Mouse (Mus musculus) granulocyte monocyte progenitor cell, adult 5-6 weeks (primary cell): ENCODE measurements around the gene Abhd4. TPM values are rescaled to one million over a fixed set of nuclear protein-coding genes. Genes with fewer than 3 reads are reported as not detected.

ENCODE experiments used
- ATAC-seq: replicated peaks from 2 replicates; pipeline ENCODE4 v1.8.0; 2016; ENCODE audit warnings: mild to moderate bottlenecking, moderate TSS enrichment, inconsistent platforms; ENCODE audit not compliant: poor library complexity, severe bottlenecking
- total RNA-seq, 2 experiments: library from RNA; stranded (forward) in 1 of 2; stranded (reverse) in 1 of 2; fragments of 200-712, 200-1000 nt in 1 of 2; fragments of >200 nt in 1 of 2; fragmentation: Nextera tagmentation in 1 of 2; gene quantifications; 2 replicates each; pipeline ENCODE4 v1.2.3; 2014 to 2017

Abhd4 gene
- 39.9 and 41.9 TPM in 2 replicates for total RNA-seq (2014; fragmentation: Nextera tagmentation)
- 24.3 and 24.9 TPM in 2 replicates for total RNA-seq (2017)

DNA sequence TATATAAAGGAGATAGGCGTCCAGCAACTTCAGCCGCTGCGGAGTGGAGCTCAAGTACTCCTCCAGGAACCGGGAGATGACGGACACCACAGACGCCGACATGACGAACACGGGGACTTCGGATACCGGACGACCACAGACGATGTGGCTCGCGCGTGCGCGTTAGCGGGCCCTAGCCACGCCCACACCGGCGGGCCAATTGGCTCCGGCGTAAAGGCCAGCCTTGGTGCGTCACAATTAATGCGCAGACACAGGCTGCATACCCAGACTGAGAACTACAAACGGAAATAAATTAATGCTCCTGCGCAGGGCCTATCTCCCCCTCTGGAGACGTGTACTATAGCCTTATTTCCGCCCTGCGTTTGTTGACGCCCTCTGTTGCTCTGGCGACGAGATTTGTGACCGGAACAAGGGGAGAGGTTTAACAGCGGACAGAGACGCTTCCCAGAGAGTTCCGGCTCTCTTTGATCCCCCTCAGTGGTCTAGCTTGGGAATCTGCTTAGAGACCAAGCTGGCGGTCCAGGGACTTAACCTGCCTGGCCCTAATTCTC lies at the start of gene Abhd4, which contains the start of gene Dad1:
Gene Abhd4 (plus strand): TSS at position 448 of the 551 bp plus-strand sequence.
Gene Dad1 (minus strand): TSS at position 364 of the 551 bp plus-strand sequence.
- ATAC-seq: peak; percentile 94

DNA sequence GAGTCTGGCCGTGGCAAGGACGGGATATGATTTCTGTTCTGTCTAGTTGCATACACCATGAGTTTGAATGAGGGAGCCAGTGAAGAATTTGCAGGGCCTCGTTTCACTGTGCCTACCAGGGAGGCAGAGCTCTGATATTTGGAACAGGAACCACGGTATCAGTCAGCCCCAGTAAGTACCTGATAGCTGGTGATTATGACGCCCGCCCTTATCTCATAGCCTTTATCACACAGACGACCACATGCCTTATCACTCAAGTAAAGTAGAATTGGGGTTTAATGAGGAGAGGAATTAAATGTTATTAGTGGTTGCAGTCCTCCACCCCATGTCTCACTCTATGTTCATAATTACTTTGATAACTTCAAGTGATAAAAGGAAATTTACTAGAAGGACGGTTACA lies 49.7 kb upstream of the Abhd4 start:
- no peak for ATAC-seq

DNA sequence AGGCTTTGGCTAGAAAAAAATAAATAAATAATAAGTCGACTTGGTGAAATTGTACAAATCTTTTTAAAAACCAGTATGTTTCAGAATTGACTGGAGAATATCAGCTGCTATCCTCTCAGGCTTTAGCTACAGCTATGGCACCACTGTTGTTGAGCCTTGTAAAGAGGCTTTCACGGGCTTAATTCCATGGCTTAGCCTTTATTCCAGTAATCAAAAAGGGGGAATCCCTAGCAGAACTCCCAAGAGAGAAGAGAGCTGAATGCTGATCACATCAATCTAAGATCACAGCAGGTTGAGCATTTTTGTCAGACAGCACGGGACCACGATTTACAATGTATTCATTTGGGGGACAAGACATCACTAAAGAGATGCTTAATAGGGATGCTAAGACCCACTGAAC lies 49.2 kb upstream of the Abhd4 start:
- no peak for ATAC-seq

DNA sequence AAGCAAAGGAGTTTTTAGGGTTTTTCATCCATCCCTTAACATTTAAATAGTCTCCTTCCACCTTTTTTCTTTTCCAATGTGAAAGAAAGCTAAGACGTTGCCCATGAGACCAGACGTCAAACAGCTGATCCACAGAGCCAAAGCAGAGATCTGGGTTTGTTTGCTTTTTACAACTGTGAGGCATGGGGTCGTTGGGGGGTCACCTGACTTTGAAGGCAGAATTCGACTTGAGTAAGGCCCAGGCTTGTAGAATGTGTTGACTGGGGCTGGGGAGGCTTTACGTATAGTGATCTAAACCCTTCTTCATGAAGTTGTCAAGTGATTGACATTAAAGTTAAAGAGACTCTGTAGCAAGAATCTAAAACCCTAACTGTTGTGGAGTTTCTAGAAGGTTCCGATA lies 48.1 kb upstream of the Abhd4 start:
- no peak for ATAC-seq

DNA sequence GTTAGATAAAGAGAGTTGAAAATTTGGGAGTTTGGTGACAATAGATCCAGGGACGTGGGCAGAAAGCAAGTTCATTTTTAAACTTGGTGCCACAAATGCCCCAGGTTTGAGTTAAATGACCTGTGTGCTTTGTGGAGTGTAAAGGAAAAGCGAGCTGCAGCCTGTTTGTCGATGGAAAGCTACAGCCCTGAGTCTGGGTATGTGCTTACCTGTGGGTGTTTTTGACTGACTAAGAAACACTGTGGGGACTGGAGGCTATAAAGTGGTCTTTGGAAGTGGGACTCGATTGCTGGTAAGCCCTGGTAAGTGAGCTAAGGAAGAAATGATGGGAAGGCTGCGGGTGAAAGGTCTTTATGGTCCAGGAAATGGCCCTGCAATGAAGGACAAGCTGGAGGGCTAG lies 47.7 kb upstream of the Abhd4 start:
- ATAC-seq: no peak

DNA sequence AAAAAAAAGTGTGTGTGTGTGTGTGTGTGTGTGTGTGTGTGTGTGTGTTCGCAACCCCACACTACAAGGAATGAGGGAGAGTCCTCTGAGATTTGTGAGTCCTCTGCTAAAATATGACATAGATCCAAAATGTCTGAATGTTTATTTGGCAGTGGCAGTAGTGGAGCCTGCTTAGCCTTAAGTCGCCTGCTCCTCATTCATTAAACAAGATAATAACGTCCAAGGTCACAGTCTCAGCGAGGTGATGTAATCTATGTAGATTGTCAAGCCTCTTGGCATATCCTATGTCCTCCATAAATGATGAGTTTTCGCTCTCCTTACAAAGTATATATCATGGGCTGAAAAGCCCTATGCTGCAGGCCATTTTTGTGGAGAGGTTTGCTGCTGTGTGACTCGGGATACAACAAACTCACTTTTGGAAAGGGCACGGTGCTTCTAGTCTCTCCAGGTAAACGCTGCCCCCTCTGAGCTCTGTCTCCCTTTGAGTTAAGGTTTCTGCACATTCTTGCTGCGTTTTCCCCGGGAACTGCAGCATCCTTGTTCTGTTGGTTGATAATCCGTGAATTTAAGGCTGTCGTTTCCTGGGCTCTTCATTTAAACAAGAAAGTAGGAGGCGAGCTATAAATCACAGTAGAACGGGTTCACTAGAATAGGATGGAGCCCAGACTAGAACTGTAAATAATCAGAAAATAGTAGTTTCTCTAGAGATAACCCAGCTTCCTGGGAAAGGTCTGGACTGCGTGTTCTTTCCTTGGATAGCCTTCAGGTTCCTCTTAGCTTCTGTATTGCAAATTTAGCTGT lies 47.0 kb upstream of the Abhd4 start:
- no peak for ATAC-seq

DNA sequence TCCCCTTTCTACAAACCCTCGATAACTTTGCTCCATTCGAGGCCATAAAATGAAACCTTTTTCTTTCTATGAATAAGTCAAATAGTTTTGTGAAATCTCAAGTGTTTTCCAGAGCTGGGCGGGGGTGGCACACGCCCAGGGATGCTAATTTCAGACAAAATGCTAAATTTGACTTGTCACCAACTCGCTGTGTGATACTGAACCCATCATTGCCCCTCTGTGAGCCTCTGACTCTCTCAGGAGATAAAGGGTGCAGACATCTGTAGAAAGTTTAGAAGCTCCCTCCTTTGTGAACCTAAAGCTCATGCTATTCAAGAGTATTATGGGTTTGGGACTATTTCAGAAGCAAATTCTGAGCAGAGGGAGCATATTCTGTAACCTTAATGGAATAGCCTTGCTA lies 46.1 kb upstream of the Abhd4 start:
- no peak for ATAC-seq

DNA sequence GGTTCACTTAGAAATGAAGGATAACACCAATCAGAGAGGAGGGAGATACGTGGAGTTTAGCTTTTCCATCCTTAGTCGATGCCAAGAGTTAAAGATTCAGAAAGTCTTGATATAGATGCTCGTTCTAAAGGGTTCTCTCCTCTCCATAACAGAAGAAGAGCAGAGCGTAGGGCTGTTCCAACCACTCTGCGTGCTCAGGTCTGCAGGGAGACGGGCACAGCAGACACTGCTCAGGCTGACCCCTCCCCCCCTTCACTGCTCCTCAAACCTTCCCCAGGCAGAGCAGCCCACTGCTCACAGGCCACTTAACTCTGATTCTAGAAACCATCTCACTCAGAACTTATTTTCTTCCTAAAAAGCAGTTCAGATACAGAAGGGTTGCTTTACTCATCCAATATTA lies 45.2 kb upstream of the Abhd4 start:
- no peak for ATAC-seq

DNA sequence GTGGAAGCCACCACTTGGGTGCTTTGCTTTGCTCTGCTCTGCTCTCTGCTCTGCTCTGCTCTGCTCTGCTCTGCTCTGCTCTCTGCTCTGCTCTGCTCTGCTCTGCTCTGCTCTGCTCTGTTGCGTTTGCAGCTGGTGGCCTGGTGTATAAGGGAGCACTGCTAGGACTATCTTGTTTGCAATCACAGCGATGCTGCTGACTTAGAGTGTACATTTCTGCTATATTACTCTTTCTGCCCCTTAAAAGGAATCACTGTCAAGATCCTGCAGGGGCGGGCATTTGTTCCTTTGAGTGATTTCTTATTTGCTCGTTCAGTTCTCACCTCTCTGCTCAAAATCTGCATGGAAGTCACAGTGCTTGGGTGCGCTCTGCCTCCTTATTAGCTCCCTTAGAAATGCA lies 44.1 kb upstream of the Abhd4 start:
- no peak for ATAC-seq

DNA sequence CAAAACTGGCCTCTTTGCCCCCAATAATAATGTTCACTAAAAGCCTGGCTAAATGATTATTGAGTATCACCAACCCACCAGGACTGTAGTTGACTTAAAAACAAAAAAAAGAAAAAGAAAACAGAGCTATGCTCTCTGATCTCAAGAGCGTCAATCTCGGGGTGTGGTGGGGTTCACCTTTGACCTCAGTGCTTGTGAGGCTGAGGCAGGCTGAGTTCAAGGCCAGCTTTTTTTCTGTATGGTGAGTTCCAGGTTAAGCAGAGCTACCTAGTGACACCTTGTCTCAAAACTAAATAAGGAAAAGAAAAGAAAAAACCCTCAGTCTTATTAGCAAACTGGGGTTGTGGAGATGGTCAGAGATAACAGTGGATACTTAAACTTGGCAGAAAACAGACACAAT lies 43.6 kb upstream of the Abhd4 start:
- ATAC-seq: no peak

DNA sequence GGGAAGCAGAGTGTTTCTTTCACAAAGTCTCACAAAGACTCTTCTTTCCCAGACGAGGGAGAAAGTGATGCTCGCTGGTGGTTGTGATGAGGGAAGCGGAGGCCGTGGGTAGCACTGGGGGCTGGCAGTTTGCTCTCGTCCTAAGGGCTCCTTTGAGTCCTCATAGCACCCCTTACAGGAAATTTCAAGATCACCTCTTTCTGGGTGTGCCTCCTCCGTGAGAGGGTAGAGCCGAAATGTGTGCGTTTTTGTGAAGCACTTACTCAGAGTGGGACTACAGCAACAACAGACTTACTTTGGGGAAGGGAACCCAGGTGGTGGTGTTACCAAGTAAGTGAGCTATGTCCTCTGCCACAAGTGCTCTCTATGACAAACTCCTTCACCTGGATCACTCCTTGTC lies 42.8 kb upstream of the Abhd4 start:
- no peak for ATAC-seq

DNA sequence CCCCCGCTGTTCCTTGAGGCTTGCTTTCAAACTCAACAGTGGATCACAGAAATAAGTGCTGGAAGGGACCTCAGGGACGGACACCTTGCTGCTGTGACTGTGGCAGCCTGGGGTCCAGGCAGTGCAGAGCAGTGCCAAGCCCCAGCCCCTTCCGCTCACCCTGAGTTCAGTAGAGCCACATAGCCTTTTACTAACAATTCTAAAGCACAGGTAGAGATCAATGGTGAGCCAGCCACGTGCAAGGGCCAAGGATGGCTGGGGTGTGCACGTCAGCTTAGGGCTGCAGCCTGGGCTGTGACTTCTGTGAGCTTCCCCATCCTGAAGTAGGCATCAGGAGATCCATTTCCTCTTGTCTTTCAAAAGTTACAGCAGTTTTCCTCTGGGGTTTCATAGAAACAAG lies 42.2 kb upstream of the Abhd4 start:
- no peak for ATAC-seq

DNA sequence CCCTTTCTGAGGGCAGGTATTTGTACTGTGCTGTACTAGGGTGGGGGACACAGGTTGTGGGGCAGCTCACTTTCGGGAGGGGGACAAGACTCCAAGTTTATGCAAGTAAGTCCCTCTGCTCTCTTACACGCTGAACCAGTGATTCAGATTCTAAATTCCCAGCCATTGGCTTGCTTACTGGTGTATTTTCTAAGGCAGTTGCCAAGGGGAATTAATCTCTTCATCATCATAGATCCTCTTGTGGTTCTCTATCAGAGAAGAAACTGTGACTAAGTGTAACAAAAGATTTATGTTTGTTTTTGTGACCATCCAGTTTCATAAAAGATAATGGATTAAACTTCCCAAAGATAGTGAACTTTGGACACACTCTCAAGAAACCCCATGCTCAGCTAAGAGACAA lies 40.3 kb upstream of the Abhd4 start:
- no peak for ATAC-seq

DNA sequence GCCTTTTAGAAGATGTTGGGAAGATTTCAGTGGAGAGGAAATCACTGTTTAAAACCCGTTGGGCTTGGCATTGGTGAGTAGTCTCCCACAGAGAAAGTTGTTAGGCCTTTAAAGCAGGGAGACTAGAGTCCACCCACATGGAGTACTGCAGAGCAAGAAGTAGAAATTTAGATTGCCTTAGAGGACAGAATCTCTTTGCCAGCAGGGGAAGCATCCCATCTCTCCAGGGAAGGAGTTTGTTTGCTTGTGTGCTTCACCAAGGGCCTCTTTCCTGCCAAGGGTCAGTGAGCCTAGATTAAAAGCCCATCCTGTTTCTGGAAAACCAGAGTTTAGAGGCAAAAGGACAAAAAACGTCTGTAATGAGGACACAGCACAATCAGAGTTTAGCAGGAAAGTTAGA lies 39.5 kb upstream of the Abhd4 start:
- no peak for ATAC-seq

DNA sequence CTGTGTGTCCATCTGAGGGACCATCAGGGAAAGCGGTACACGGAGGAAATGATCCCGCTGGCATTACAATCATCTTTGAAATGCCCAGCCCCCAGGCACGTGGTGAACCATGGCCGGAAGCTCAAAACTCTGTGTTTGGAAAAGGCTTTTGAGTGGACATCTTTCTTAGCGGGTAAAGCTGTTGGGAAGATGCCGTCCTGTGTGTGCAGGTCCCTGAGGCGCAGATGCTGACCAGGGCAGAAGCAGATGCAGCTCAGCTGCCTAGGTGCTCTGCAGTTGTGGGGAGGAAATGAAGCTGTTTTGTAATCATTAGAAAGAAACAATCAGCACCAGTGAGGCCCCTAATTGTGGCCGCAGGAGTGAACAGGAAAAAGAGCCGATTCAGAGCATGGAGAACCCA lies 39.1 kb upstream of the Abhd4 start:
- no peak for ATAC-seq

DNA sequence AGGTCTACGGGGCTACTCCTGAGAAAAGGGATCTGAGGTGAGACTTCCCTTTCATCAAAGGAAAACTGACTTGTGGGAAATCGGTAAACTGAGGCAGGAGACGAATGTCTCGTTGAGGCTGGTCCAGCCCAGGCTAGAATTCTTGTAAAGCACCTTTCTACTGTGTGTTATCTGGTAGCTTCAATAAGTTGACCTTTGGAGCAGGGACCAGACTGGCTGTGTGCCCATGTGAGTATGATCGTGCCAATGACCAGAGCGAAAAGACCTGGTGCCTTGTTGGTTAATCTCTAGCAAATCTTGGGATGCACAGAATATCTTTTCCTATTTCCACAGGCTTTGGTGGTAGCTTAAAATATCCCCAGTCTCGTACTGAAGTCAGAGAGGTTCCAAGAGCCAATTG lies 37.9 kb upstream of the Abhd4 start:
- ATAC-seq: no peak

DNA sequence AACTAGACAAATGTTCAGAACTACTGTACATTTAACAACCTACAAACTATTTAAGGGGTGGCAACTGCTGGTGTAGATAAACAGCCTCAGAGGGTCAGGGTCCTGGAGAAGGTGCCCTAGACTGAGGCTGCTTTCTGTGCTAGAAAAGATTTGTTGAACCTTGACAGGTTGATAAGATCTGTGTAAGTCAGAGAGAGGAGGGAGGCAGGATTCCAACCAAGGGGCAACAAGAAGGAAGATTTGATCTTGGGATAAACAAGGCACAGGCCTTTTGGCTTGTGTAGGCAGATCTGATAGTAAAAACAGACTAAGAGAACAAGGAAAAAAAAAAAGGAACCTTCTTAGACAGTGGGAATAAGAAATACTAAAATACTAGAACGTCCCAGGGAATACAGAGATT lies 35.8 kb upstream of the Abhd4 start:
- no peak for ATAC-seq

DNA sequence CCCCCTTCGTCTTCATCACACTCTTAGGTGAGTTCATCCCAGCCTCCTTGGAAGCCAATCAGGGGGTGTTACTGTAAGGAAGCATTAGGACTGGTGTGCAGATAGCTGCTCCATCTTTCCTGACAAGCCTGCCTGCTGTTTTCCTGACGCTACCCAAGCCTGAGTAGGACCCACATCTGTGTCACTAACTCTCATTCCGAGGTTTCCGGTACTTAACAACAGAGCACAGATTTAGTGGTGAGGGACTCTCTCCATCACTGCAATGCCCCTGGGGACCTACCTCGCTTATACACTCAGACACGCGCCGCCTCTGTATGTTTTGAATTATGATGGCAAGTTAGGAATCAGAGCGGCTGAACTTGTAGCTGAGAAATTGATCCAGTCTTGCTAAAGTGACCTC lies 35.3 kb upstream of the Abhd4 start:
- no peak for ATAC-seq

DNA sequence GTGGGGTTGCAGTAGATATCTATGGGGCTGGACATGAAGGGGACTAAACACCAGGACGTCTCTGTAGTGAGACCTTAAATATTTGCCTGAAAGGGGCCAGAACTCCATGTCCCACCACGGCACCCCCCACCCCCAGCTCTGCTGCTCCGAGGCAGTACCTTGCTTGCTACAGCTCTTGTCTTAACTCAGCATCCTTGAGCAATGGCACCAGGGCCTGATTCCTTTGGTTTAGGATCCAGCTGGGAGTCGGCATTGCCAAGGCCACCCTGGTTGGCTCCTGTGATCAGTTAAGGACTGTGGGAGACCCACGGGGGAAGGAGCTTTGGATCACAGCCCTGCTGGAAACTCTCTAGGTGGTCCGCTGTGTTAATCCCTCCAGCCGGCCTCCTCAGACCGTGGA lies 34.7 kb upstream of the Abhd4 start:
- ATAC-seq: no peak

DNA sequence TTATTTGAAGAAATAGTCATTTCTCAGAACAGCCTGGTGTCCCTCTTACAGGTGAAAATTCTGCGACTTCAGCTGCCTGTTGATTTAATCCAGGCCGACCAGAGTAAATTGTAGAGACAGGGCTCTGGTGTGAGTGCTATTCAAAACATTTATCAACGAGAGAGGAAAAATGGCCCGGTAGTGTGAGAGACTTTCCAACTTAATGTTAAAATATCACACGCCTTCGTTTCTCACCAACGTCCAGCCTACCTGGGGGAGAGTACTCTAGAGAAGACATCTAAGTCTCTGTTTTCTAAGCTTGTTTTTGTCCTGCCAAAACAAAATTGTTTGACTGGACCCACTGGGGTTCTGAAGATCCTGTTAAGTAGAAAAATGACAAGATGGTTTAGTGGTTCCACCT lies 34.1 kb upstream of the Abhd4 start:
- no peak for ATAC-seq

DNA sequence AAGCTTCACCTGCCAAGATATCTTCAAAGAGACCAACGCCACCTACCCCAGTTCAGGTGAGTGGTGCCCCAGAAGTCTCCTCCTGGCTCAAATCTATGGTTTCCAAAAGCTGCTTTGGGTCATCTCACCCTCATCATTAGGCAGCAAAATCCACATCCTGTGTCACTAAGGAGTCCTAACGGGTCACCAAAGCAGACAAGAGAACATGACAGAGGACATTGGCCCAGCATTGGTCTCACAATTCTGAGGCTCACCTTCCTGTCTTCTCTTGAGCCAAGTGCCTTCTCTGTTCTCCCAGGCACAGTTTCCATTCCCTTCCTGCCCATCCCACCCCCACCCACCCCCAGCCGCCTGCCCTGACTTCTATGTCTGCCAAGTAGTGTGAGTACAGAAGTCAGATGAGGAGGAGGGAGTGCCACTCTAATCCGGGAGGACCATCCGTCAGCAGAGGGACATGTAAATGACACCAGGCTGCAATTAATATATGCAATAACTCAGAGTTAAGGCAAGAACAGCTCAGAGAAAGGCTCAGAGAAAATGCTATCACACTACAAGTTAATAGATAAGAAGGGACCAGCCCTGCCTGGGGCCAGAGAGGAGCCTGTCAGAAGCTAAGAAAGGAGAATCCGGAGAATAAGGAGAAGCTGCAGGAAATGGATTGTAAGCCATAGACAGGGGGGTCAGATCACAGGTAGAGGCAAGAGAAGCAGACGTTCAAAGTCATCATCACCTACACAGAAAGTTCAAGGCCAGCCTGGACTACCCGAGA lies 33.1 kb upstream of the Abhd4 start:
- ATAC-seq: no peak
